Mouse (Mus musculus) hindbrain, embryonic 10.5 days (tissue): ENCODE measurements around the gene Rgmb. TPM values are rescaled to one million over a fixed set of nuclear protein-coding genes. Genes with fewer than 3 reads are reported as not detected.

Source experiments
- DNase-seq: peaks from one replicate; pipeline ENCODE4 v3.0.0-alpha.2; 2017; ENCODE audit warnings: low spot score
- H3K27ac ChIP-seq: fragments of 300-500 bp; sonication (generic); 2 replicates; pipeline ENCODE4 v1.5.1; 2016; ENCODE audit warnings: mild to moderate bottlenecking, moderate library complexity
- H3K27me3 ChIP-seq: fragments of 300-500 bp; sonication (generic); 2 replicates; pipeline ENCODE4 v1.6.1; 2016; ENCODE audit warnings: mild to moderate bottlenecking; ENCODE audit not compliant: poor library complexity, insufficient read depth, severe bottlenecking
- H3K36me3 ChIP-seq: fragments of 300-500 bp; sonication (generic); 2 replicates; pipeline ENCODE4 v1.6.1; 2016; ENCODE audit warnings: mild to moderate bottlenecking, moderate library complexity
- H3K4me1 ChIP-seq: fragments of 300-500 bp; sonication (generic); replicated peaks from 2 replicates; pipeline ENCODE4 v1.6.1; 2016; ENCODE audit warnings: mild to moderate bottlenecking
- H3K4me3 ChIP-seq: fragments of 300-500 bp; sonication (generic); 2 replicates; pipeline ENCODE4 v1.5.1; 2016; ENCODE audit warnings: mild to moderate bottlenecking, moderate library complexity
- H3K9me3 ChIP-seq: fragments of 300-500 bp; sonication (generic); 2 replicates; pipeline ENCODE4 v1.6.1; 2016; ENCODE audit warnings: mild to moderate bottlenecking, moderate library complexity
- WGBS: fragments of 180-500 bp; shearing (Covaris S2); methylation state at CpG from one replicate; pipeline ENCODE4 v1.1.7; 2016; 5-methylcytosine and 5-hydroxymethylcytosine counted together
- polyA plus RNA-seq: library from polyadenylated mRNA; unstranded; fragments of >200 nt; fragmentation: Nextera tagmentation; extraction: Ambion mirVana; gene quantifications from 2 replicates; pipeline ENCODE4 v1.2.1, GENCODE M21; 2016

Gene Rgmb
- polyA plus RNA-seq, 1 experiment from 2014 or later = 75.7 TPM

GRCm38 (mm10) chr17:15804008-15804812 lies 26.6 kb downstream of the Rgmb start:
- peaks cover 5% of the 10 kb centered on the region; the same call in 1 of the 2 replicates for H3K9me3 ChIP-seq
- H3K36me3 ChIP-seq = peaks cover 34% of the 10 kb centered on the region
- H3K27ac ChIP-seq = no peak overlapping the region
- no peak for DNase-seq
- WGBS = 53% methylated on average over 15 of the region's 15 CpGs
- H3K4me3 ChIP-seq = no peak overlapping the region
- peaks cover 14% of the 10 kb centered on the region for H3K4me1 ChIP-seq
- H3K27me3 ChIP-seq = no peaks in the 10 kb centered on the region

- no peak for DNase-seq
- Histone ChIP-seq H3K9me3 (peaks cover 9% of the 10 kb centered on the region), H3K4me3 (no peak overlapping the region), H3K36me3 (peaks cover 4% of the 10 kb centered on the region; the same call in 1 of the 2 replicates), H3K27me3 (no peaks in the 10 kb centered on the region), H3K4me1 (no peaks in the 10 kb centered on the region), H3K27ac (no peak overlapping the region)
- WGBS = 69% methylated on average over 3 of the region's 3 CpGs
Observed at GRCm38 (mm10) chr17:15799195-15799793, 31.5 kb downstream of the Rgmb start.

GRCm38 (mm10) chr17:15790716-15791115 lies 40.1 kb downstream of the Rgmb start:
- 89% methylated on average over 8 of the region's 8 CpGs for WGBS

GRCm38 (mm10) chr17:15787036-15787435 lies 43.8 kb downstream of the Rgmb start:
- Histone ChIP-seq H3K27me3 (no peaks in the 10 kb centered on the region), H3K4me1 (no peaks in the 10 kb centered on the region), H3K27ac (no peak overlapping the region), H3K36me3 (no peaks in the 10 kb centered on the region), H3K4me3 (no peak overlapping the region), H3K9me3 (no peaks in the 10 kb centered on the region; the same call in 1 of the 2 replicates)
- 27% methylated on average over 3 of the region's 3 CpGs for WGBS
- DNase-seq = no peak

More at GRCm38 (mm10) chr17:15790716-15791115, 40.1 kb downstream of the Rgmb start:
- no peak overlapping the region for H3K27ac ChIP-seq
- H3K4me3 ChIP-seq = no peak overlapping the region
- DNase-seq = no peak
- peaks cover 4% of the 10 kb centered on the region for H3K9me3 ChIP-seq
- H3K4me1 ChIP-seq = no peaks in the 10 kb centered on the region
- H3K36me3 ChIP-seq = no peaks in the 10 kb centered on the region
- no peaks in the 10 kb centered on the region for H3K27me3 ChIP-seq

GRCm38 (mm10) chr17:15777979-15778378 lies 52.9 kb downstream of the Rgmb start:
- no peaks in the 10 kb centered on the region for H3K4me1 ChIP-seq
- H3K9me3 ChIP-seq = no peaks in the 10 kb centered on the region
- no peak overlapping the region for H3K4me3 ChIP-seq
- H3K27me3 ChIP-seq = no peaks in the 10 kb centered on the region
- H3K36me3 ChIP-seq = no peaks in the 10 kb centered on the region
- H3K27ac ChIP-seq = no peak overlapping the region
- 90% methylated on average over 6 of the region's 6 CpGs for WGBS
- DNase-seq = no peak

GRCm38 (mm10) chr17:15776349-15776748 lies 54.5 kb downstream of the Rgmb start:
- no peaks in the 10 kb centered on the region for H3K27me3 ChIP-seq
- H3K4me1 ChIP-seq = no peaks in the 10 kb centered on the region
- no peak overlapping the region for H3K4me3 ChIP-seq
- H3K9me3 ChIP-seq = no peaks in the 10 kb centered on the region
- DNase-seq = no peak
- peaks cover 14% of the 10 kb centered on the region for H3K36me3 ChIP-seq
- 80% methylated on average over 5 of the region's 5 CpGs for WGBS
- no peak overlapping the region for H3K27ac ChIP-seq

- no peak overlapping the region for H3K27ac ChIP-seq
- no peaks in the 10 kb centered on the region for H3K4me1 ChIP-seq
- no peaks in the 10 kb centered on the region for H3K9me3 ChIP-seq
- no peak for DNase-seq
- peaks cover 30% of the 10 kb centered on the region for H3K36me3 ChIP-seq
- H3K27me3 ChIP-seq = no peaks in the 10 kb centered on the region
- H3K4me3 ChIP-seq = no peak overlapping the region
- WGBS = 85% methylated on average over 5 of the region's 5 CpGs
Observed at GRCm38 (mm10) chr17:15774565-15775215, 56.1 kb downstream of the Rgmb start.

- no peak overlapping the region for H3K27ac ChIP-seq
- 92% methylated on average over 6 of the region's 6 CpGs for WGBS
- H3K36me3 ChIP-seq = peaks cover 38% of the 10 kb centered on the region
- no peak for DNase-seq
- no peaks in the 10 kb centered on the region for H3K27me3 ChIP-seq
- H3K4me1 ChIP-seq = no peaks in the 10 kb centered on the region
- H3K4me3 ChIP-seq = no peak overlapping the region
- no peaks in the 10 kb centered on the region for H3K9me3 ChIP-seq
Observed at GRCm38 (mm10) chr17:15773956-15774355, 56.9 kb downstream of the Rgmb start.

- Histone ChIP-seq H3K36me3 (peaks cover 85% of the 10 kb centered on the region), H3K4me1 (no peaks in the 10 kb centered on the region), H3K4me3 (no peak overlapping the region), H3K27ac (no peak overlapping the region), H3K27me3 (no peaks in the 10 kb centered on the region), H3K9me3 (no peaks in the 10 kb centered on the region)
- DNase-seq = no peak
- whole genome bisulfite sequencing = 91% methylated on average over 7 of the region's 7 CpGs
Observed at GRCm38 (mm10) chr17:15769081-15769724, 61.6 kb downstream of the Rgmb start.

- H3K36me3 ChIP-seq = peaks cover 89% of the 10 kb centered on the region
- H3K27me3 ChIP-seq = no peaks in the 10 kb centered on the region
- H3K4me3 ChIP-seq = no peak overlapping the region
- no peaks in the 10 kb centered on the region for H3K9me3 ChIP-seq
- 92% methylated on average over 8 of the region's 8 CpGs for WGBS
- no peak overlapping the region for H3K27ac ChIP-seq
- DNase-seq = no peak
- no peaks in the 10 kb centered on the region for H3K4me1 ChIP-seq
Observed at GRCm38 (mm10) chr17:15761191-15761590, 69.6 kb downstream of the Rgmb start.
